Mouse (Mus musculus) frontal cortex, adult (tissue): ENCODE results near the gene Ankfn1.

Source experiments
- ATAC-seq: cut with Nextera tagmentation; 2 replicates; pipeline ENCODE4 v1.9.2; 2017; ENCODE audit warnings: mild to moderate bottlenecking, moderate library complexity, mixed read lengths; ENCODE audit not compliant: low TSS enrichment

The Ankfn1 gene

DNA sequence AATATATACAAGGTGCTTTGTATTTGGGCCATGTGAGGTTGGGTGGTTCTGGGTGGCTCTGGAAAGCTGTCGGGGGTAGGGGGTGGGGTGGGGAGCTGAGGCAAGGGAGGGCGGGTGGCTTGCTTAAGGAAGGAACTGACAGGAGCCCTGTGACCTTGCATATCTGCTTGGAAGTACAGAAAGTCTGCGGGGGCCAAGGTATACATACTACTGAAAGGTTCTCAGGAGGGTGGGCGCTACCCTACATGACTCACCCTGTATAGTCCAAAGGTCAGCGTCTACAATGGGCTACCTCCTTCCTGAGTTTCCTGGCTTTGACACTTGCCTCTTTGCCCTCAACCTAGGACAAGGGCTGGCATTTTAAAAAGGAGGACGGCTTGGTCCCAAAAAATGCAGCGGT, 407.1 kb downstream of the Ankfn1 start:
- no peak for ATAC-seq

DNA sequence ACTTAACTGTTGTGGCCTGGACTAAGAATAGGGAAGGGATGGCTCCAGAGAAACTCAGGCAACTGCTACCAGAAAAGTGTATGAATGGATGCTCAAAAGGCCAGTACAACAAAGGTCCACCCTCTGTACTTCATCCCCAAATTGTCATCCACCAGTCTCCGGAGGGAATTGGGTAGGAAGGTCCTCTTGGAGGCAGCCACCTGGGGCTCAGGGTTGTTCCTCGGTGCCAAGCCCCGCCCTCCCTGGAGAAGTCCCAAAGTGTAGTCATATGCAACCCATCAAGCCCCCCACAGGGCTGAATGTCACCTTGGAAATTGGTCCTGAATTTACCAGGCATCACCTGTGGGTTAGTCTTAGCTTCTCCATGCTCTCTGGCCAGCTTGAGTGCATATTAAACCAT, 413.5 kb downstream of the Ankfn1 start:
- no peak for ATAC-seq

DNA sequence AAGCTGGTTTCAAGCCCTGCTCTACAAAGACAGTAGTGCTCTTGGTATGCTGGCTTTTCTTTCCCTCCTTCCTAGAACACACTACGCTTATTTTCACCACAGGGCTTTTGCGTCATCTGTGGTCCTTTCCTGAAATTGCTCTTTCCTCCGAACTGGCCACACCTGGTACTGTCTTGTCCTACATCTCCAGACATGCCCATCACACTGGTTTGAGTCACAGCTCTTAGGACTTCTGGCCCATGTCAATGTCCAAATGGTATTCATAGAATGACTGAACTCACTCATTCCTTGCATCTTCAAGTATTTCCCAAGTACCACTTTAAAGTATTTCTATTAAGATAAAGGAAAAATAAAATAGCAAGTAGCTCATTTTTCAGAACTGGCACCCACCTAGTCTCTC, 416.6 kb downstream of the Ankfn1 start:
- no peak for ATAC-seq

DNA sequence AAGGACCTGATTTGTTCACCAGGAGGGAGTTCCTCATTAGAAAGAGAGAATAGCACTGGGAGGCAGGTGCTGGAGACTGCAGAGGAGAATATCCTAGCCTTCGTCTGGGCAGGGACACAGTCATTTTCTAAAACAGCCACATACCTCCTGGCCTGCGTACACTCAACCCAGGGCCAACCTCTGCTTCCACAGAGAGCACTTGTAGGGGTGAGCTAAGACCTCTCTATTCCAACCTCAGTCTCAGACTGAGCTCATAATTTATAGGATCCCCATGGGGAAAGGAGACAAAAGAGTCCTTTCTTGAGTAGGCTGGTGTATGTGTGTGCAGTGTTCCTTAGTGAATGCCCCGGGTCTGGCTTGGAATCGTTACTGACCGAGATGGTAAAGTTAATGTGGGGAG, 418.9 kb downstream of the Ankfn1 start:
- ATAC-seq: no peak

DNA sequence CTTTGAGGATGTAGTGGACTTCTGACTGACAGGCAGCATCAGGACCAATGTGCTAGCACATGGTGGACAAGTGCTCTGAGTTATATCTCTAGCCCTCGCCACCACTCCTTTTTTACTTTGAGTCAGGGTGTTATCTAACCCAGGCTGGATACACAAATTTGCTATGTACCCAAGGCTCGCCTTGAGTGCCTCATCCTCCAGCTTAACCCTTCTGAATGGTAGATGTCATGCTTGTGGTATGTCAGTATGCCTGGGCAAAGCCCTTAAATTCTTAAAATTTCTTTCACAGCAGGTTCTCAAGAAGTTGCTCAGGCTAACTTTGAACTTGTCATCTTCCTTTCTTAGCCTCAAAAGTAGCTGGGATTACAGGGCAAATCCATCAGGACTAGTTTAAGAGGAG, 421.0 kb downstream of the Ankfn1 start:
- no peak for ATAC-seq

DNA sequence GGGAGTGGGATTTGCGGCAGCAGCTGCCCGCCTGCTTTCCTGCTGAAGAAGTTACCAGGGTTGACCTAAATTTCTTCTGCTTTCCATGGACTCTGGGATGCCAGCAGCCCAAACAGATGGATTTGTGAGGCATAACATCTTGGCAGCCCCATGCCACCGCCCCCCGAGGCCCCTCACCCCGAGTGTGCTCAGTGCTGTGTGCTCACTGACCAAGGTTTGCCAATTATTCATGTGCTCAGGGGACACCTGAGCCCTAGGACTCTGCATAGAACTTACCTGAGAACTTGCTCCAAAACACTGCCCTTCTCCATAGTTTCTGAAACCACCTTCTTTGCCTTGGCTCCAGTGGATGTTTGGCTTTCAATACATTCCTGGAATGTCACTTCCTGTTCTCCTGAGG, 421.4 kb downstream of the Ankfn1 start:
- no peak for ATAC-seq

DNA sequence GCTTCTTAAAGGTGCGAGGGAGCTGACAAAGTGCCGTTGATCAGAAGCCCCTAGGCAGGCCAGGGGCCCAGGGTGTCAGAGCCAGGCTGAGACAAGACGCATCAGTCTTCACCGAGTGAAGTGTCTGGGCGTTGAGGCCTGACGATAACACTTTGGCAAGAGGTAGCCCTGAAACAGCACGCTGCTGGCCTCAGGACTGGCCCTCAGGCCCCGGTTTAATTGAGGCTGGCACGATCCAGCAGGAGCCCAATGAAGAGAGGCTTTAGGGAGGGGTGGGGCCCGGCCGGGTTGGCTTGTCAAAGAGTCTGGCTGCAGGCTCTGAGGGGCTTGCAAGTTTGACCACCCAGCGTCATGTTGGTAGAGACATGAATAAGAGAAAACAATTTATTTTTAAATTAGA, 437.2 kb downstream of the Ankfn1 start:
- ATAC-seq: no peak
